Mouse (Mus musculus) lung, adult 2 months (tissue): ENCODE data around the gene Cyp27a1. TPM values are rescaled to one million over a fixed set of nuclear protein-coding genes. Genes with fewer than 3 reads are reported as not detected.
A peak's percentile ranks its signal among the peaks of the same experiment; 100 is the strongest.

ENCODE experiments used
- DNase-seq: peaks from one replicate; pipeline ENCODE4 v3.0.0; 2022
- H3K4me1 ChIP-seq: fragments of 200-500 bp; 2 replicates; pipeline ENCODE4 v1.6.1; 2011; ENCODE audit warnings: low read length; ENCODE audit not compliant: control insufficient read depth, insufficient read depth
- H3K4me3 ChIP-seq: fragments of 200-500 bp; replicated peaks from 2 replicates; pipeline ENCODE3; 2011; ENCODE audit warnings: low read depth, mild to moderate bottlenecking, control low read depth, low read length; ENCODE audit errors: extremely low read depth
- CTCF ChIP-seq: fragments of 200-500 bp; IDR thresholded peaks from 2 replicates; pipeline ENCODE4 v1.5.1; 2011; ENCODE audit warnings: mild to moderate bottlenecking, low read length, control low read depth; ENCODE audit not compliant: insufficient read depth
- POLR2A ChIP-seq: fragments of 200-500 bp; IDR thresholded peaks from 2 replicates; pipeline ENCODE4 v1.6.1; 2011; ENCODE audit warnings: low read depth, mild to moderate bottlenecking, control low read depth, low read length, borderline replicate concordance; ENCODE audit errors: extremely low read depth
- WGBS: fragments of 180-500 bp; shearing (Covaris S2); methylation state at CpG from one replicate; pipeline ENCODE4 v1.1.7; 2018; 5-methylcytosine and 5-hydroxymethylcytosine counted together
- polyA plus RNA-seq: library from polyadenylated mRNA; depleted of rRNA; stranded (reverse); fragments of >200 nt; gene quantifications from 2 replicates; pipeline ENCODE4 v1.2.3, GENCODE M21; 2012

Cyp27a1 gene
- polyA plus RNA-seq, 1 experiment: 25.4 TPM

- no peak for TF ChIP-seq POLR2A
- TF ChIP-seq CTCF: 0 out of 2 replicates have a peak, but pooled peaks have one; percentile 39
- no peaks in the 10 kb centered on the region for H3K4me1 ChIP-seq
- no peak for DNase-seq
- WGBS: 22% methylated on average over 4 of the region's 4 CpGs
- H3K4me3 ChIP-seq: no peak overlapping the region
These were observed 46.4 kb downstream of the Cyp27a1 start for GRCm38 (mm10) chr1:74759773-74760172.

DNA sequence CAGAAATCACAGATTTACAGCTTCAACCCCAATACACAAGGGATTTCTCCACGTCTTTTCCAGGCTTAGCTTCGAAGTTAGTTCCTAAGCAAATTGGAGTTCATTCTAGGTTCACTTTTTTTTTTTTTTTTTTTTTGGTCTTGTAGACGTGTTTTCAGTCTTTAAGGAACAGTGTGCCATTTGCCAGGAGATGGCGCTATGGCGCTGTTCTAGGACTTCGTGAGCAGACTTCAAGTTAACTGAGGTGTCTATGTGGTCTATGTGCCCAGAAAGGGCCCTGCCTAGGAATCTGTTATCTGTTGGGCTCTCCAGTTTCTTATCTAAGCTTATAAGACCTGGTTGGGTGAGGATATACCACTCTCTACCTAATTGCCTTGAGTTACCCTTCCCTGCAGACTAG is 49.7 kb downstream of the Cyp27a1 start:
- Histone ChIP-seq H3K4me3 (no peak overlapping the region), H3K4me1 (no peaks in the 10 kb centered on the region)
- DNase-seq: peak; percentile 45
- peak; percentile 53 for TF ChIP-seq CTCF
- no peak for TF ChIP-seq POLR2A
- WGBS: 2% methylated on average over 6 of the region's 6 CpGs

GRCm38 (mm10) chr1:74770727-74771466 is 57.5 kb downstream of the Cyp27a1 start:
- TF ChIP-seq POLR2A (no peak), CTCF (no peak)
- peaks cover 15% of the 10 kb centered on the region; the same call in 1 of the 2 replicates for H3K4me1 ChIP-seq
- WGBS: 6% methylated on average over 35 of the region's 35 CpGs
- no peak for DNase-seq
- H3K4me3 ChIP-seq: no peak overlapping the region

DNA sequence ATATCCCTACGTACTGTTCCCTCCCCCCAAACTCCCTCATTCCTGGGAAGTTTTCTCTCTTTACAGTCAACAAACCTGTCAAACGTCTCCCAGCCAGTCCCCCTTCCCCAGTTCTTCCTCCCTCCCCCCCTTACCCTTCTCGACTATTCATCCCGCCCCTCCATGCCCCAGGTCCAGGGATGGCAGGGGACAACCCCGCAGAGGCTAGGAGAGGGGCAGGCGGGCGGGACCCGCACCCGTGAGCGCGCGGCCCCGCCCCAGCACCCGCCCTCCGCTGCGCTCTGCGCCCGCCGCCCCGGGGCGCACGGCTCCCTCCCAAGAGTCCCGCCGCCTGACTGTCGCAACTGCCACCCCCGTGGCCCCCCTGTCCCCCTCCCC is 58.1 kb downstream of the Cyp27a1 start:
- TF ChIP-seq POLR2A (no peak), CTCF (no peak)
- DNase-seq: no peak
- 1% methylated on average over 25 of the region's 26 CpGs for WGBS
- Histone ChIP-seq H3K4me1 (peaks cover 15% of the 10 kb centered on the region; the same call in 1 of the 2 replicates), H3K4me3 (no peak overlapping the region)

DNA sequence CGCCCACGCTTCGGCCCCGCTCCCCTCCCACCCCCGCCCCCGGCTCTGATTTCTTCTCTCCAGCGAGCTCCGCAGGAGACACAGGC is 58.3 kb downstream of the Cyp27a1 start, which contains the start of gene Wnt6:
Gene Wnt6, plus strand, starts transcription at position 48 of the 86 bp plus-strand sequence.
- peak within 1 kb of the TSS; percentile 32 for H3K4me3 ChIP-seq
- no peak for DNase-seq
- 0% methylated on average over 3 of the region's 8 CpGs for WGBS
- peaks cover 15% of the 10 kb centered on the region; the same call in 1 of the 2 replicates for H3K4me1 ChIP-seq
- no peak for TF ChIP-seq POLR2A
- no peak for TF ChIP-seq CTCF

DNA sequence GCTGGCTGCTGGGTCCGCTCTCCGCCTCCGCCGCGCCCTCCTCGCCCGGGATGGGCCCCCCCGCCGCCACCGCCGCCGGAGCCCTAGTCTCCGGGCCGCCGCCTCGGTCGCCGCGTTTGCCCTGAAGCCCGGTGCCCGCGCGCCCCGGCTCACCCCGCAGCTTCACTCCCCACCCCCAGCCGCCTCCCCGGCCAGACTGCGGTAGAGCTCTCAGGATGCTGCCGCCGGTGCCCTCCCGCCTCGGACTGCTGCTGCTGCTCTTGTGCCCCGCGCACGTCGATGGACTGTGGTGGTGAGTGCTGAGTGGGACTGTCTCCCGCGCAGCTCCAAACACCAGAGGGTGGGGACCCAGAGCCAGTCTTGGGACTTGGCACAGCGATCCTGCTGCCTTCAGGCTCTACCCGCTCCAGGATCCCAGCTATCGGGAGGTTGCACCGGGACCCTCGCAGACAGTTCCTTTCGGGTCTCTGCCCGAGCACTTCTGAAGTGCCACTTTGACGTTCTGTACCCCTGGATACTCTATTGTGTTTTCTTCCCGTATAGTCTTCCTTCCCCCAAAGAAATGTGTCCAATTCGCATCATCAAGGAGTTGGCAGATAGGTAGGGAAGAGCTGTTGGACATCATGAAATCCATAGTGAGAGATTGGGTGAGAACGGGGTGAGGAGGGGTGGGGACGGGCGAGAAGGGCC is 58.7 kb downstream of the Cyp27a1 start:
- H3K4me1 ChIP-seq: peaks cover 15% of the 10 kb centered on the region; the same call in 1 of the 2 replicates
- peak overlapping the region; percentile 32 for H3K4me3 ChIP-seq
- no peak for DNase-seq
- TF ChIP-seq CTCF (no peak), POLR2A (no peak)
- WGBS: 1% methylated on average over 47 of the region's 51 CpGs

GRCm38 (mm10) chr1:74773136-74773535 is 59.8 kb downstream of the Cyp27a1 start:
- TF ChIP-seq POLR2A (no peak), CTCF (no peak)
- peak; percentile 73 for DNase-seq
- Histone ChIP-seq H3K4me3 (no peak overlapping the region), H3K4me1 (peaks cover 15% of the 10 kb centered on the region; the same call in 1 of the 2 replicates)
- under 1% methylated on average over 15 of the region's 15 CpGs for WGBS

DNA sequence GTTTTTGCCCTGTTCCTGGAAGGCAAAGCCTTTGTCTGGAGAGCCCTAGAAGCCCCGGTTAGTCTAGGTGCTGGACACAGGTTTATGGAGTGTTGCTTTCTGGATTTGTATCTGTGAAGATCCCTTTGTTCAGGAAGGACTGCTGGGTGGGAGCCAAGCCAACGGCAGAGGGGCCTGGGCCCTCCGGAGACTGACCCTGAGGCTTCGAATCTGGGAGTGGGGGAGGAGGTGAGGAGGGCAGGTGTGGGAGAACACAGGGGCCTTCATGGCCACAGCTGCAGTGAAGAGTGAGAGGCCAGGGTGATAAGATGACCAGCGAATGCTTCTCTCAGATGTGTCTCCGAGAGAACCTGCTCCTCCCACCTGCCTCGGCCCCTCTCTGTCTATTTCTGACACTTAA is 60.7 kb downstream of the Cyp27a1 start:
- TF ChIP-seq CTCF (no peak), POLR2A (no peak)
- WGBS: 40% methylated on average over 7 of the region's 7 CpGs
- no peak for DNase-seq
- Histone ChIP-seq H3K4me3 (no peak overlapping the region), H3K4me1 (peaks cover 15% of the 10 kb centered on the region; the same call in 1 of the 2 replicates)

DNA sequence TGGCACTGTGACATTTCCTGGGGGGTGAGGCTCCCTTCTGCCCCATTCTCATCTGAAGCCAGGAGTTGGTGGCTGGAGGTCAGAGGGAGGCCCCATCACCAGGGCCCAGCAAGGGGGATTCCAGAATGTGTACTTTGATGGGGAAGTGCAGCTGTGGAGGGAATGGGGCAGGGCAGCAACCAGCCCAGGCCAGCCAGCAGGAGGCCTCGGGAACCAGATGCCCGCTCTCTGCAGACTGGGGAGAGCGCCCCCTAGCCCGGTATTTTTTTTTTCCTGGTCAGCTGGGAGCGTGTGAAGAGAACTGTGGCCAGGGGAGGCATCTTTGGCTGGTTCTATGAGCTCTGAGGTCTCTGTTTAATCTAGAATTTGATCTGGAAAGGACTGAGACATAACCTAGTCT is 62.4 kb downstream of the Cyp27a1 start:
- 28% methylated on average over 5 of the region's 5 CpGs for WGBS
- H3K4me1 ChIP-seq: peaks cover 15% of the 10 kb centered on the region; the same call in 1 of the 2 replicates
- no peak for DNase-seq
- TF ChIP-seq POLR2A (no peak), CTCF (no peak)
- H3K4me3 ChIP-seq: no peak overlapping the region

- TF ChIP-seq CTCF: no peak
- no peak overlapping the region for H3K4me3 ChIP-seq
- H3K4me1 ChIP-seq: peaks cover 2% of the 10 kb centered on the region; the same call in 1 of the 2 replicates
- no peak for DNase-seq
- 46% methylated on average over 3 of the region's 3 CpGs for WGBS
These were observed 65.6 kb downstream of the Cyp27a1 start for GRCm38 (mm10) chr1:74778934-74779486.
